ENCODE assay signal across 17 mouse cellular contexts in genomic region chr4:81825966-81826365, GRCm38 (mm10).
DNase-seq lines count a peak whose midpoint lies in the region; ATAC-seq lines count a peak whose summit lies in the region.
"Had no signal": no experiment of that assay in that cellular context is flagged by ENCODE, and none has a peak within 500 bp of the region (broad histone marks: within the 10 kb centered on the region; RNA-seq: fewer than 3 reads in every experiment).

No protein-coding gene starts in this region.

- H3K4me3 ChIP-seq in heart, embryonic 10.5 days = no peak overlapping the region
- H3K4me3 ChIP-seq in heart, embryonic 14.5 days (ENCODE audit: control insufficient read depth in 1 of 2, insufficient read depth in 1 of 2, low read depth in 1 of 2, low read length in 2 of 2) = no peak overlapping the region
- H3K4me3 ChIP-seq in lung, embryonic 15.5 days = no peak overlapping the region
- H3K4me3 ChIP-seq: embryonic facial prominence, embryonic 12.5 days; forebrain, embryonic 15.5 days; hindbrain, embryonic 15.5 days had no signal

- no peaks in the 10 kb centered on the region for H3K9me3 ChIP-seq in heart, embryonic 10.5 days
- no peaks in the 10 kb centered on the region for H3K9me3 ChIP-seq in heart, embryonic 14.5 days (ENCODE audit: control insufficient read depth, low read length)
- no peaks in the 10 kb centered on the region for H3K9me3 ChIP-seq in lung, embryonic 15.5 days
- H3K9me3 ChIP-seq: embryonic facial prominence, embryonic 12.5 days; forebrain, embryonic 15.5 days; hindbrain, embryonic 15.5 days had no signal

- ATAC-seq in heart, embryonic 14.5 days (ENCODE audit: insufficient number of reproducible peaks, insufficient read depth, low FRiP score, low read depth) = peak; percentile 68; the same call in 1 of the 2 replicates
- ATAC-seq in lung, embryonic 15.5 days (ENCODE audit: borderline replicate concordance, extremely low read depth, low FRiP score, low TSS enrichment) = no peak
- ATAC-seq: forebrain, embryonic 15.5 days; intestine, embryonic 16.5 days had no signal

- intact Hi-C loops in left cerebral cortex, postnatal 4 days (cut with DNase I) = no loop called here

- no peak for DNase-seq in heart, embryonic 10.5 days (ENCODE audit: low spot score)
- DNase-seq in heart, adult 11 months = no peak
- no peak for DNase-seq in heart, adult 9 months (ENCODE audit: low spot score in 2 of 2)
- no peak for DNase-seq in lung, postnatal 14 days
- no peak for DNase-seq in left cerebral cortex, postnatal 4 days
- DNase-seq: adrenal gland, postnatal 10 days; cerebellum, adult 11-12 months; cerebellum, adult 9-10 months; cerebellum, postnatal 25 days; gastrocnemius, postnatal 14 days; heart, postnatal 14 days had no signal

- H3K4me2 ChIP-seq in heart, embryonic 14.5 days (ENCODE audit: low read length) = no peak overlapping the region
- no peak overlapping the region for H3K4me2 ChIP-seq in lung, embryonic 15.5 days
- H3K4me2 ChIP-seq: embryonic facial prominence, embryonic 12.5 days; forebrain, embryonic 15.5 days; hindbrain, embryonic 15.5 days had no signal

- H3K27me3 ChIP-seq in heart, embryonic 10.5 days (ENCODE audit: insufficient read depth, poor library complexity, severe bottlenecking) = no peaks in the 10 kb centered on the region
- H3K27me3 ChIP-seq in heart, embryonic 14.5 days (ENCODE audit: control insufficient read depth, insufficient read depth, low read length) = no peaks in the 10 kb centered on the region
- H3K27me3 ChIP-seq in lung, embryonic 15.5 days = no peaks in the 10 kb centered on the region
- H3K27me3 ChIP-seq: embryonic facial prominence, embryonic 12.5 days; forebrain, embryonic 15.5 days; hindbrain, embryonic 15.5 days had no signal

- peaks cover 37% of the 10 kb centered on the region for H3K4me1 ChIP-seq in heart, embryonic 10.5 days
- H3K4me1 ChIP-seq in heart, embryonic 14.5 days (ENCODE audit: control insufficient read depth in 2 of 2, insufficient read depth in 2 of 2, low read length in 2 of 2) = peaks cover 4 to 37% of the 10 kb centered on the region in 2 experiments; a peak in 3 of 4 replicates
- H3K4me1 ChIP-seq in lung, embryonic 15.5 days = peaks cover 13% of the 10 kb centered on the region
- H3K4me1 ChIP-seq: hindbrain, embryonic 15.5 days had no signal

- H3K36me3 ChIP-seq in heart, embryonic 10.5 days = no peaks in the 10 kb centered on the region
- H3K36me3 ChIP-seq in heart, embryonic 14.5 days (ENCODE audit: control insufficient read depth, insufficient read depth, low read length) = no peaks in the 10 kb centered on the region
- H3K36me3 ChIP-seq in lung, embryonic 15.5 days = no peaks in the 10 kb centered on the region
- H3K36me3 ChIP-seq: embryonic facial prominence, embryonic 12.5 days; forebrain, embryonic 15.5 days; hindbrain, embryonic 15.5 days had no signal

- H3K27ac ChIP-seq in heart, embryonic 10.5 days = peak overlapping the region; percentile 64; the same call in 1 of the 2 replicates
- H3K27ac ChIP-seq in heart, embryonic 14.5 days (replicated peaks in 1 of 2; ENCODE audit: control insufficient read depth in 1 of 2, insufficient read depth in 1 of 2, low read depth in 2 of 2, low read length in 2 of 2) = peak overlapping the region in 1 of 2 experiments; percentile 45; a peak in 3 of 4 replicates
- peak overlapping the region; percentile 33; the same call in 1 of the 2 replicates for H3K27ac ChIP-seq in lung, embryonic 15.5 days
- H3K27ac ChIP-seq: embryonic facial prominence, embryonic 12.5 days; forebrain, embryonic 15.5 days; hindbrain, embryonic 15.5 days had no signal

- no peak overlapping the region for H3K9ac ChIP-seq in heart, embryonic 14.5 days (ENCODE audit: low read length)
- no peak overlapping the region for H3K9ac ChIP-seq in lung, embryonic 15.5 days
- H3K9ac ChIP-seq: embryonic facial prominence, embryonic 12.5 days; forebrain, embryonic 15.5 days; hindbrain, embryonic 15.5 days had no signal
